Mouse (Mus musculus): Measurements from ENCODE around the gene Lhx6. TPM values are rescaled to one million over a fixed set of nuclear protein-coding genes. Genes with fewer than 3 reads are reported as not detected.
A peak's percentile ranks its signal among the peaks of the same experiment; 100 is the strongest.
"Not testable (repeated sequence)": the region's sequence is repeated elsewhere in the genome, so short reads cannot be mapped to it uniquely, and the experiment has no call there.

Lhx6 gene
- 0.73 and 0.78 TPM in 2 replicates for polyA plus RNA-seq (2015; fragmentation: Nextera tagmentation; extraction: Ambion mirVana)

- Histone ChIP-seq H3K27me3 (peaks cover 99% of the 10 kb centered on the region), H3K4me2 (peak within 1 kb of the TSS; percentile 56), H3K4me3 (peak within 1 kb of the TSS; percentile 34), H3K9ac (peak within 1 kb of the TSS; percentile 46), H3K9me3 (no peaks in the 10 kb centered on the region), H3K4me1 (replicated peaks) (peaks cover 34% of the 10 kb centered on the region), H3K27ac (no peak within 1 kb of the TSS), H3K36me3 (no peaks in the 10 kb centered on the region)
- ATAC-seq (ENCODE audit: low FRiP score) = 0 out of 2 replicates have a peak, but pooled peaks have one; percentile 26
- WGBS = 1% methylated on average over 56 of the region's 58 CpGs
These were observed at the start of gene Lhx6 for GRCm38 (mm10) chr2:36104956-36105741. TSS of gene Lhx6 (minus strand) at chr2:36105408.

GRCm38 (mm10) chr2:36152401-36152800 is 47.2 kb upstream of the Lhx6 start:
- H3K4me1 ChIP-seq (replicated peaks); ATAC-seq (ENCODE audit: low FRiP score); H3K4me2 ChIP-seq; H3K27ac ChIP-seq; H3K27me3 ChIP-seq; H3K9me3 ChIP-seq; H3K4me3 ChIP-seq; H3K9ac ChIP-seq: not testable (repeated sequence)
- 94% methylated on average over 4 of the region's 4 CpGs for WGBS
- H3K36me3 ChIP-seq = peaks cover 48% of the 10 kb centered on the region

- Histone ChIP-seq H3K27ac (no peak overlapping the region), H3K4me3 (no peak overlapping the region), H3K4me2 (no peak overlapping the region), H3K36me3 (peaks cover 26% of the 10 kb centered on the region), H3K4me1 (replicated peaks) (no peaks in the 10 kb centered on the region), H3K9me3 (no peaks in the 10 kb centered on the region), H3K9ac (no peak overlapping the region), H3K27me3 (no peaks in the 10 kb centered on the region)
- ATAC-seq (ENCODE audit: low FRiP score) = no peak
- WGBS = 84% methylated on average over 7 of the region's 7 CpGs
These were observed 43.7 kb upstream of the Lhx6 start for GRCm38 (mm10) chr2:36148876-36149365.

- Histone ChIP-seq H3K9ac (no peak overlapping the region), H3K27me3 (no peaks in the 10 kb centered on the region), H3K36me3 (peaks cover 16% of the 10 kb centered on the region), H3K9me3 (no peaks in the 10 kb centered on the region), H3K27ac (no peak overlapping the region), H3K4me1 (replicated peaks) (peaks cover 25% of the 10 kb centered on the region), H3K4me3 (no peak overlapping the region), H3K4me2 (no peak overlapping the region)
- WGBS = 79% methylated on average over 2 of the region's 2 CpGs
- no peak for ATAC-seq (ENCODE audit: low FRiP score)
These were observed 33.9 kb upstream of the Lhx6 start for GRCm38 (mm10) chr2:36139096-36139495.

GRCm38 (mm10) chr2:36136300-36136941 is 31.2 kb upstream of the Lhx6 start, which contains the start of the genes Mrrf and Rbm18:
TSS of gene Mrrf (plus strand) at chr2:36136389.
TSS of gene Rbm18 (minus strand) at chr2:36136773.
- peak; percentile 99 for ATAC-seq (ENCODE audit: low FRiP score)
- H3K36me3 ChIP-seq = peaks cover 32% of the 10 kb centered on the region
- under 1% methylated on average over 50 of the region's 50 CpGs for WGBS
- H3K9me3 ChIP-seq = no peaks in the 10 kb centered on the region
- no peaks in the 10 kb centered on the region for H3K27me3 ChIP-seq
- peak within 1 kb of the TSS; percentile 75 for H3K4me3 ChIP-seq
- H3K27ac ChIP-seq = peak within 1 kb of the TSS; percentile 90
- peak within 1 kb of the TSS; percentile 92 for H3K9ac ChIP-seq
- peak within 1 kb of the TSS; percentile 68 for H3K4me2 ChIP-seq
- peaks cover 25% of the 10 kb centered on the region for H3K4me1 ChIP-seq (replicated peaks)

- Histone ChIP-seq H3K9me3 (no peaks in the 10 kb centered on the region), H3K27me3 (no peaks in the 10 kb centered on the region), H3K27ac (peak overlapping the region; percentile 90), H3K36me3 (peaks cover 35% of the 10 kb centered on the region), H3K4me1 (replicated peaks) (peaks cover 25% of the 10 kb centered on the region), H3K4me3 (peak overlapping the region; percentile 75), H3K9ac (peak overlapping the region; percentile 92), H3K4me2 (peak overlapping the region; percentile 68)
- 2% methylated on average over 4 of the region's 4 CpGs for WGBS
- no peak for ATAC-seq (ENCODE audit: low FRiP score)
These were observed 30.7 kb upstream of the Lhx6 start for GRCm38 (mm10) chr2:36135887-36136286.

- H3K4me1 ChIP-seq (replicated peaks) = no peaks in the 10 kb centered on the region
- ATAC-seq (ENCODE audit: low FRiP score) = no peak
- no peak overlapping the region for H3K4me3 ChIP-seq
- 89% methylated on average over 3 of the region's 3 CpGs for WGBS
- H3K27ac ChIP-seq = no peak overlapping the region
- H3K36me3 ChIP-seq = peaks cover 85% of the 10 kb centered on the region
- H3K4me2 ChIP-seq = no peak overlapping the region
- H3K9ac ChIP-seq = no peak overlapping the region
- H3K27me3 ChIP-seq = no peaks in the 10 kb centered on the region
- no peaks in the 10 kb centered on the region for H3K9me3 ChIP-seq
These were observed 23.8 kb upstream of the Lhx6 start for GRCm38 (mm10) chr2:36129051-36129450.

- 89% methylated on average over 4 of the region's 4 CpGs for WGBS
- H3K4me1 ChIP-seq (replicated peaks) = no peaks in the 10 kb centered on the region
- no peaks in the 10 kb centered on the region for H3K27me3 ChIP-seq
These were observed 22.8 kb upstream of the Lhx6 start for GRCm38 (mm10) chr2:36127973-36128372.

GRCm38 (mm10) chr2:36126795-36127429 is 21.7 kb upstream of the Lhx6 start:
- no peak for ATAC-seq (ENCODE audit: low FRiP score)
- Histone ChIP-seq H3K4me1 (replicated peaks) (no peaks in the 10 kb centered on the region), H3K27me3 (no peaks in the 10 kb centered on the region), H3K36me3 (peaks cover 84% of the 10 kb centered on the region), H3K9ac (no peak overlapping the region), H3K9me3 (no peaks in the 10 kb centered on the region), H3K4me3 (no peak overlapping the region), H3K27ac (no peak overlapping the region), H3K4me2 (no peak overlapping the region)
- WGBS = 92% methylated on average over 9 of the region's 9 CpGs

More at GRCm38 (mm10) chr2:36127973-36128372, 22.8 kb upstream of the Lhx6 start:
- Histone ChIP-seq H3K4me2 (no peak overlapping the region), H3K4me3 (no peak overlapping the region), H3K9me3 (no peaks in the 10 kb centered on the region), H3K36me3 (peaks cover 85% of the 10 kb centered on the region), H3K27ac (no peak overlapping the region), H3K9ac (no peak overlapping the region)
- no peak for ATAC-seq (ENCODE audit: low FRiP score)

- Histone ChIP-seq H3K4me2 (no peak overlapping the region), H3K4me3 (no peak overlapping the region), H3K9me3 (no peaks in the 10 kb centered on the region), H3K36me3 (peaks cover 24% of the 10 kb centered on the region), H3K27me3 (peaks cover 47% of the 10 kb centered on the region), H3K4me1 (replicated peaks) (no peaks in the 10 kb centered on the region), H3K27ac (no peak overlapping the region), H3K9ac (no peak overlapping the region)
- WGBS = 80% methylated on average over 3 of the region's 3 CpGs
- ATAC-seq (ENCODE audit: low FRiP score) = no peak
These were observed 7.4 kb upstream of the Lhx6 start for GRCm38 (mm10) chr2:36112632-36113031.

GRCm38 (mm10) chr2:36108615-36109014 is 3.4 kb upstream of the Lhx6 start:
- peaks cover 87% of the 10 kb centered on the region for H3K27me3 ChIP-seq
- no peak overlapping the region for H3K27ac ChIP-seq
- WGBS = 11% methylated on average over 7 of the region's 7 CpGs
- no peak for ATAC-seq (ENCODE audit: low FRiP score)
- H3K4me2 ChIP-seq = no peak overlapping the region
- peaks cover 19% of the 10 kb centered on the region for H3K4me1 ChIP-seq (replicated peaks)
- H3K9ac ChIP-seq = no peak overlapping the region
- H3K4me3 ChIP-seq = no peak overlapping the region
- no peaks in the 10 kb centered on the region for H3K9me3 ChIP-seq
- no peaks in the 10 kb centered on the region for H3K36me3 ChIP-seq

- Histone ChIP-seq H3K9me3 (no peaks in the 10 kb centered on the region), H3K4me2 (peak overlapping the region; percentile 56), H3K4me3 (peak overlapping the region; percentile 34), H3K27ac (no peak overlapping the region), H3K9ac (peak overlapping the region; percentile 46), H3K4me1 (replicated peaks) (peaks cover 34% of the 10 kb centered on the region), H3K27me3 (peaks cover 99% of the 10 kb centered on the region), H3K36me3 (no peaks in the 10 kb centered on the region)
- WGBS = 0% methylated on average over 32 of the region's 32 CpGs
- no peak for ATAC-seq (ENCODE audit: low FRiP score)
These were observed 712 bp downstream of the Lhx6 start for GRCm38 (mm10) chr2:36104436-36104955.
